Mouse (Mus musculus) liver (tissue): ENCODE data around the gene Ccdc117.
"Not testable (repeated sequence)": the region's sequence is repeated elsewhere in the genome, so short reads cannot be mapped to it uniquely, and the experiment has no call there.

ENCODE experiments used
- DNase-seq: peaks from one replicate; pipeline ENCODE4 v3.0.0-alpha.2; 2020; ENCODE audit warnings: mixed read lengths

The Ccdc117 gene

DNA sequence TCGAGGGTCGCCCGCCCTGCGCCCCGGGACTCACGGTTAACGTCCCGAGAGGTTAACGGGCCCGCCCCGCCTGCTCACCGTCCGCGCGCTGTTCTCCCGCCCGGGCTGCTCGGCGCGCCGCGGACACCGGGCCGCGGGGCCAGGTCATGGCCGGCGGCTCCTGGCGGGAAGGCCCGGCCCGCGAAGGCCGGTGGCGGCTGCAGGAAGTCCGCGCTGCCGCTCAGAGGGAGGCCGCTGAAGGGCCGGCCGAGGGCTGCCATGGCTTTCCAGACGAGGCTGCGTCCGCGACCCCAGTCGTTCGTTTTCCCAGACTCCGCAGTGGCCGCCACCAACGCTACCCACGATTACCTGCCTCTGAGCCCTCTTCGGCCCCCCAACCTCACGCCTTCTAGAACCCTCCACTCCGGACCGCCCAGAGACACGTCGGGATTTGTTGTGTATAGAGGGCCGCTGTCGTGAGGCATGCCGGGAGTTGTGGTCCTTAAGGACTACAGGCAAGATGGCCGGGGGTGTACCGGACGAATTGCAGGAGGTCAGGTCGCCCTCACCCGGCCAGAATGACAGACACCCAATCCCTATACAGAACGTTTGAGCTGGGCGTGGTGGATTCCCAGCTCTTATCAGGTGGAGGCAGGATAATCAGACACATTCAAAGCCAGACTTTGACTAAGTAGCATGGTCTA, at the start of gene Ccdc117:
Gene Ccdc117, minus strand, starts transcription at position 389 of the 683 bp plus-strand sequence.
- DNase-seq, result peak; percentile 94

DNA sequence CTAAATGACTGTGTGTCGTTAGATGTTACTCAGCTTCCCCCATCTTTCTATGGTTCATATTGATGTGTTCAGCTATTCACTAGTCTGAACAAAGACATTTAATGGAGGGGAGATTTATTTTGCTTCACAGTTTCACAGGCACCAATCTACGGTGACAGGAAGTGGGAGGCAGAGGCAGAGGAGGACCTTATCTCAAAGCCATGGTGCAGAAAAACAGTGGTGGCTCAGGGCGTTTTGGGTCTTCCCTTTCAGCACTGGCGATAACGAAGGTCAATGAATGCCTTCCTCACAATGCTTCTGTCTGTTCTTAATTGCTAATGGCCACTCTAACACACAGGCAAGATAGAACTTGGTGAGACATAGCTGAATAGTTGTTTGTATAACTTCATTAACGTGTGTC, 33.1 kb upstream of the Ccdc117 start:
- DNase-seq, result peak; percentile 75

DNA sequence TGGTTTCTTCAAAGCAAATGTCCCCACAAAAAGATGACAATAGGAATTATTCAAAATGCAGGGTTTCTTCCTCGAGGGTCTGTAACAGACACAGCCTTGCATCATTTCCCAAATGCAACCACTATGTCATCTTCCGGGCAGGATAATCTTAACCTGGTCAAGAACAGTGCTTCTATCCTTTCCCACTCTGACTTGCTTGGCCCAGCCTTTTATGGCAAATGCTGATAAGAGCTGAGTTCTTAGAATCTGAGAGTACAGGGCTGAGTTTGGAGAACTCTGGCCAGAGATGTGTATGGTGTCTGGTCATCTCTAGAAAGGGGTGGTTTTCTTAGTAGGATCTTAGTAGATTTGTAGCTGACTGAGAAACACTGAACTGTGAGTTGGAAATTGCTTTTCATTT, 31.8 kb upstream of the Ccdc117 start:
- peak; percentile 67 for DNase-seq

DNA sequence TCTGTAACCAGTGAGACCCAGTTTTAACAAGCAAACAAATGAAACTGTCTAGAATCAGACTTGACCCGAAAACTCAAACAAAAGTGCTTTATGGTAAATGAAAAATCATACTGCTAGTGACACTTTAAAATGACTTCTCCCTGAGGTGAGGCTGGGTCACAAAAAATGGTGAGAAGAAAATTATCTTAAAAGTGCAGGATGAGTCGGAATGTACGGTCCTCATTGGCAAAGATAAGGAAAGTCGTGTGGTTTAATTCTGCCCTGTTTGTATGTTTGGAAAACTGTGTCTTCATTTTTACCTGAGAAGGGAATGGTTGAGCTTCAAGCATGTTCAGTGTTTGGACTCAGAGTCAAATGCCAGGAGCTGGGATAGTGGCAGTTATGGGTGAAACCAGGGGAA, 29.9 kb upstream of the Ccdc117 start:
- DNase-seq, result no peak

DNA sequence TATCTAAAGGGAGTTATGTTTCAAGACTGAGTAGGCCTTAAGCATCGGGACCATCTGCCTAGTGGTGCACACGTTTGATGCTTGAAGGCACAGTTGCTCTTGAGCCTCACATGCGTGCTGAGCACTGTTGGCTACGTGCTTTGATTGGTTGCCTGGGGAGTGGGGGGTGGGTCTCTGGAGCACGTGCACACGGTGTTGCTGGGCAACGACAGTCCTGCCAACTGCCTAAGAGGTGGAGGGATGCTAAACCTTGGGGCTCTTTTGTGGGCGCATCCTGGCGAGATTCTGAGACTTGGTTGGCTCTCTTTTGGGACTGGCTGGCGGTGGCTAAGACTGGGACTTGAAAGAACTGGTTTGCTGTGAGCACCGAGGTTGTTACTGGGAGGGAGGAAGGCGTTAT, 27.5 kb upstream of the Ccdc117 start, which contains the start of gene Ankrd36:
Gene Ankrd36, plus strand, starts transcription at position 211 of the 400 bp plus-strand sequence.
- DNase-seq, result no peak

DNA sequence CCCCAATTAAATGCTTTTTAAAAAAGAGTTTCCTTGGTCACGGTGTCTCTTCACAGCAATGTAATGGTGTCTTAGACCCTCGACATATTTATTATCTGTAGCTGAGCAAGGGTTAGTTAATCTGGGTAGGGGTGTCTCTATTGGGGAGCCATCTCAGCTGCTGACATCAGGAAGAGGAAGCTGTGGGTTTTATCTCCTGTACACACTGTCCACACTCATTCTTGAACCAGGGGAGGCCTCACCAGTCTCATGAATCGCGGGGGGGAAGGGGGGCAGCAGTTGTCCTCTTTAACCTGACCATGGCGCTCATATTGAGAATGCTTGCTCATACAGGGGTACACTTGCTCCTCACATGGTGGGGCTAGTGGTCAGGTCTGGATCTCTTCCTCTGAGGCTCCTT, 26.1 kb upstream of the Ccdc117 start:
- no peak for DNase-seq

DNA sequence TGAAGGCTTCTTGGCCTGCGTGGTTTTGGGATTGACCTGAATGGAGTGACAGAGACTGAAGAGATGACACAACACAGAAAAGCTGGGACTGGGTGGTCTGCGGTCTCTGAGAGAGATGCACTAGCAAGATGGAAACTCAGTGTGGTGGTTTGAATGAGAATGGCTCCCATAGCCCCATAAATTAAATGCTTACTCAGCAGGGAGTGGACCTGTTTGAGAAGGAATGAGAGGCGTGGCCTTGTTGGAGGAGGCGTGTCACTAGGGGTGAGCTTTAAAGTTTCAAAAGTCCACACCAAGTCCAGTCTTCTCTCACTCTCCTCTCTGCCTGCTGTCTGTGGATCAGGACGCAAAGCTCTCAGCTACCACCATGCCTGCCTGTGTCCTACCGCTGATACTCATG, 25.7 kb upstream of the Ccdc117 start:
- DNase-seq, result no peak

DNA sequence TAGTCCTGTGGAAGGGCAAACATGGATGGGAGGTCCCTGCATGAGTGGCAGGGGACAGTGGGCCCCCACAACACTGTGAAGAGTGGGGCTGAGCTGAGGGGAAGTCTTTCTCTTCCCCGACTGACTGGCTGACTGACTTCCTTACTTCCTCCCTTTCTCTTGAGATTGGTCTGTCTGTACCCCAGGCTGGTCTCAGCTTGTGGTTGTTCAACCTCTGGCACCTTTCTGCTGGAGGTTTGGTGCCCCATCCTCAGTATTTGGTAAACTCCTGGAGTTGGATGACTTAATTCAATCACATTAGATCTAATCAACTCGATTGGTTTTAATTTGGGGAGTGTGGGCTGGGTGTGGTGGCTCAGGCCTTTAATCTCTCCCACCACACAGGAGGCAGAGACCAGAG, 24.5 kb upstream of the Ccdc117 start:
- DNase-seq, result no peak

DNA sequence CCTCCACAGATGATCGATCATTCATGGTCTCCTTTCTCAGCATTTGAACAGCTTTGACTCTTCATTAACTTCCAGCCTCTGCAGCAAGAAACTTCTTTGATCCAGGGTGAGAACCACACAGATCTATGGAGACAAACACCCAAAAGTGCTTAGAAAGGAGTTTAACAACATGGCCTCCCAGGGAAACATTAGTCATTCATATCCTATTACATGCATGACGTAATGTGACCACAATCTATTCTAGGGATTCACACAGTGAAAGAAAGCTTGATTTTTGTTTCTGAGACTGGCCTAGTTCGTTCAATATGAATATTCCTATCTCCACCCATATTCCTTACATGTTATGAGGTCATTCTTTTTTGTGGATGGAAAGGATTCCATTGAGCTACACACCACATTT, 23.6 kb upstream of the Ccdc117 start:
- no peak for DNase-seq

DNA sequence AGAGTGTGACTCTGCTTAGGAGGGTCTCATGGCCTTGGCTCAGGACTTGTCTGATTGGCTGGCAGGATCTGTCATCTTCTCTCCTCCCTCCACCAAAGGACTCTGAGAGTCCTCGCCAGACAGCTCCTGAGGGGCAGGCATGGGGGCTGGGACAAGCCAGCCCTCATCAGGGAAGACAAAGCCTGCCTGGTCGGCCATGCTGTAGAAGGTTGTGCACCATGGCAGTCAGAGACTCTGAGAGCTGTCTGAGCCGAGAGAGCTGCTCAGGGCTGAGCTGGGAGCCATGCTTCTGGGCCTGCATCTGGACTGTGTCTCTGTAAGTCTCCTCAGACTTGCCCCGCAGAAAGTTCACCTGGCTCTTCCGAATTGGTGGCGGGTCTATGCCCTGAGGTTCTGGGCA, 21.9 kb upstream of the Ccdc117 start:
- no peak for DNase-seq

DNA sequence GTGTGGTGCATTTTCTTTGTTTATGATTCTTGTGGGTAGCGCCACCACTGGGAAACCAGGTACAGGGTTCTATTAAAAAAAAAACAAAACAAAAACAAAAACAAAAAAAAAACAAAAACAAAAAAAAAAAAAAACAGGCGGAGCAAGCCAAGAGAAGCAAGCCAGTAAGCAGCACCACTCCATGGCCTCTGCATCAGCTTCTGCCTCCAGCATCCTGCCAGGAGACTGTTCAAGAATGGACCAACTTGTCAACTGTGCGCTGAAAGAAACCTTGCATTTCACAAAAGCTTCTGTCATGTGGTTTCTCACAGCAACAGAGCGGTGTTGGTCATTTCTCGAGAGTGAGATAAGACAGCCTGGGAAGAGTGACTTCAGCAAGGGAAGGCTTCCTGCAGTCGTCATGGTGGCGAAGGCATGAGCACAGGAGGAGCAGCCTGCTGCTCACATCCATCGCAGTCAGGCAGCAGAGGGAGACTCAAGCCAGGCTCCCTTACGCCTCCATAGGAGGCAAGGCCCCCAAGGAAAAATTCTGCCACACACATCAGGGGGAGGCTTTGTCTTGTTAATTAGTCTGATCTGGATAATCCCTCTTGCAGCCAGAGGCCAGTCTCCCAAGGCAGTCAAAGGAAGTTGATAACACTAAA, 20.8 kb upstream of the Ccdc117 start:
- DNase-seq, result no peak

DNA sequence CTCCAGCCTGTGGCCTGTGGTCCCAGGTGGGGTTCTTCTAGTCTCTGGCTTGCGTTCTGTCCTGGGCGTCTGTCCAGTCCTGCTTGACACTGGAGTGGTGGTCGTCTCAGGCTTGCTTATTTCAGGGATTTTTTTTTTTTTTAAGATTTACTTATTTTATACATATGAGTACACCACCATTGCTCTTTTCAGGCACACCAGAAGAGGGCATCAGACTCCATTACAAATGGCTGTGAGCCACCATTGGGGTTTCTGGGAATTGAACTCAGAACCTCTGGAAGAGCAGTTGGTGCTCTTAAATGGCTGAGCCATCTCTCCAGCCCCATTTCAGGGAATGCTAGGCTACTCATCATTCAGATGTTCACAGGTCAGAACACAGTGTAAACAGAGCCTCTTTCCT, 18.3 kb upstream of the Ccdc117 start:
- no peak for DNase-seq

DNA sequence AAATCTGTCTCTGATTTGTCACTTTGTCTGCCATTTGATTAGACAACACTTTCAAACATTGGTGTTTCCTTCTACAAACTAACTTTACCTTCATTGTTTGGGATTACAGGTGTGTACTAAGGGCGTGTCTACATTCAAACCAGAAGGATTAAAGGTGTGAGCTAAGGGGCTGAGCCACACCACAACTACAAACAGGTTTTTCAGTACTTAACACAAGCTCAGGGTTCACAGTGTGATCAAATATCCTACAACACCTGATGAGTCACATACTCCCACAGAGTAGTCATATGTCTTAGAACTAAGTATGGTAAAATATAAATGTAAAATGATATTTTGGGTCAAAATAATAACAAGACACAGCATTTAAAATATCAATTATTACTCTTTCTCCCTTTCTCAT, 9.9 kb upstream of the Ccdc117 start:
- no peak for DNase-seq

DNA sequence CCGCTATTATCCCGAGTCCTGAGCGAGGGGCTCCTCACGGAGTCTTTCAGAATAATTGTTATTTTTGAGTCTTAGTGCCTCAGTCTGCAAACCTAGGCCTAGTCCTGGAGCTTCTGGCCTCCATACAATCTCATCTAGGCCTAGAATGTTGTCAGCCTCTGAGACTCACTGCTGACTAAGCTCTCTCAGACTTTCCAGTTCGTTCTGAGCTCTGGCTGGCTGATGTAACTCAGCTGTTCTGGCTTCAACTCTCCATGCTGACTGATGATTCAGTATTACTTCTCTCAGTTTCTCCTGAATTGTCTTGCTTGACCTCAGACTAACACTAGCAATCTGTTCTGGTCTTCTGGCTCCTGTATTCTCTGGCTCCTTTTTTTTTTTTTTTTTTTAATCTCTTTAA, 9.4 kb upstream of the Ccdc117 start:
- DNase-seq, result no peak

DNA sequence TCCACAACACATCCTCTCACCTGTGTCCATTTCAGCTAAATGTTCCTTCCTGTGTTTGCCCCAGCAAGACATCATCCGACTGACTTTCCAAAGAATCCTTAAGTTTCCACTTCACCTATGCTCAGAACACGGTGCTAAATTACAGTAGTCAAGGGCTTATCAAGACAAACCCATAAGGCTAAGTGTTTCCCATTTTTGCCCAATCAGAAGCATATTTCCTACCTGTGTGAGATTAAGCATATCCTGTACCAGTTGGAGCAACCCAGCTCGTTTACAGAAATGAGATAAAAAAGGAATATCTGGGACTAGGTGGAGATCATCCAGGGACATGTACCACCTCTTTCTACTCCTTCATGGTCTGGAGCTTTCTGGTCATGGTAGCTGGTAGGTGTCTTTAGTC, 4.7 kb upstream of the Ccdc117 start:
- no peak for DNase-seq

DNA sequence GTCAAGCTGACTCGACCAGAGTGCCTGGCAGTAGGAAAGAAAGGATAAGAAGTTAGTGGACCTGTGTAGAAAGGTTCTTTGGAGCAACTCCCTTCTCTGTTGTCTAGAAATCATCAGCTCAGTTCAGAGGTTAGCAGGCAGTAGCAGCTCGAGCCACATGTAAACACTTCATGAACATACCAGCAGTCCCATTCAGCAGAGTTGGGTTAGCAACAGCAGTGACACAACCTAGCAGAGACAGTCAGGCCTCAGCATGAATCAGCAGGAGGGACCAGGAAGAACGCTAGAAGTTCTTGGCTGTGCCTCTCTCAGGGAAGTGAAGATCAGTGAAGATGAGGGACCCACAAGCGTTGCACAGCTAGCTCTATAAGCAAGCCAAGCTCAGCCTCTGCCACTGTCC, 3.5 kb upstream of the Ccdc117 start:
- DNase-seq, result no peak

DNA sequence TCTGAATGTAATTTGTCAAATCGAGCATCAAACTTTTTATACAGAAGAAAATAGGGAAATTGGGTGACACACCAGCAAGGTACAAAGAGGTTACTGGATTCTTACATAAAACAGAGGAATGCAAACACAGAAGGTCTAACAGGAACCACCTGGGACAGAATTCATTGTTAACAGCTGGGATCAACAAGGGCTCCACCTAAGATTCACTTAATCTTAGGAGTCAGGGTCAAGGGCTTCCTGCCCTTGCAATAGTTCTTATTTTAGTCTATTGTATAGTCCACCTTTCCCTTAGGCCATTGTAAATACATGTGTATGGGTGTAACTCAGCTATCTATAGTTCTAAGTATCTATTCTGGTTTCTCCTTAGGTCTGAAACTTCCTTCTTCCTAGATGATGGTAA, 2.7 kb upstream of the Ccdc117 start:
- DNase-seq, result not testable (repeated sequence)

DNA sequence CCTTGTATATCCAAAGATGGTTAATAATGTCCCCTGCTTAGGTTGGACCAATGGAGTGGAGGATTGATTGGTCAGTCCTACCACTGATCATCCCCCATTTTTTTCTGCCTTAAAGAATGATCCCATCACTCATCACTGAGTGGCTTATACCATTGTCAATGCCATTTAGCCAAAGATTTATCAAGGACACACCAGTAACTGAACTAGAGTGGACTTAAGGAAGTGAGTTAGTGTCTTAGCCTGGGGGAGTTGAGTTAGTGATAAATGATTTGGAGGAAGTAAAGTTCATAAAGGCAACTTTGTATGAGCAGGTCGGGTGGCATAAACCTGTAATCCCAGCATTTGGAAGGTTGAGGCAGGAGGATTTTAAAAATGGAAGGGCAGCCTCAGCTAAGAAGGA, 1.3 kb upstream of the Ccdc117 start:
- no peak for DNase-seq

DNA sequence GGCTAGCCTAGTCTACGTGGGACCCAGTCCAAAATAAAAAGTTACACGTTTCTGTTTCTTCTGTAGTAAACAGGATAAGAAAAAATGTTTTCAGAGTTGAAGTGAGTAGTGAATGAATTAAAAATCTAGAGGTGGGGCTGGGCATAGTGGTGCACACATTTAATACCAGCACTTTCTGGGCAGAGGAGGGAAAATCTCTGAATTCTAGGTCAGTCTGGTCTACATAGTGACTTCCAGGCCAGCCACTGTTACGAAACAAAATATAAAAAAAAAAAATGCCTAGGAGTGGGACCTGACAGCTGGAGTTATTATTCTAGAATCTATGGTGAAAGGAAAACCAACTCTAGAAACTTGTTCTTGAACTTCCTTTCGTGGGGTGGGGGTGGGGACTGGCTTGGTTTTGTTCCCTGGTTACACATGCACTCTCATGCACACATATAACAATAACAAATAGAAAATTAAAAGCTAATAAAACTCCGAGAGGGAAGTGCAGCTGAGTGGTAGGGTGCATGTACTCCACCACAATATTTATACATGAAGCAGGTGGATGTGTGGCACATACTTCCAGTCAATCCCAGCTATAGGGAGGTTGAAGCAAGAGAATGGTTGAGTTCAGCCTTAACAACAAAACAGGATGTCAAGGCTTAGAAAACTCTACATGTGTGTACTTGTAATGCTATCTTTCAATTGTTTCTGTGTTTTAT, 647 bp upstream of the Ccdc117 start:
- no peak for DNase-seq

DNA sequence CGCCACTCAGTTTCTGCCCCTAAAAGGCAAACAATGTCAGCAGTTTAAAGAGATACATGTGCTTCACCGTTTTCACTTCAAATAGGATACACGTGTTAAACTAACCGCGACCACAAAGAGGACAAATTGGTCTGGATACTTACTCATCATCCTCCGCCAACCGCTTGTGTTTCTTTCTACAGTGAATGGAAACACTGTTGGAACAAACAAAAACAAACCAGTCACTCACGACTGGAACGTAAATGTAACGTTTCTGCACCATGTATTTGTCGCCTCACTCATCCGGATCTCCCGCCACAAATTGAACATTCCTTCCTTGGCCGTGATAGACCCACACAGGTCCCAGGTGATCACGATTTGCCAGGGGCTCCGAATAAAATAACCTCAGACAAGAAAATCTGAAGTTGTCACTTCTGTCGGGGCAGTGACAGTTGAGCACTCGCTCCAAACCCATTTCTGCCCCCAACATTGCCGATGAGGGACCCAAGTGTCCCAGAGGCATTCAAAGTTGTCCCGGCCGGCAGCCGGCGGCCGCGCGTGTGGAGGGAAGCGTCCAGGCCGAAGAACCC, 673 bp downstream of the Ccdc117 start:
- no peak for DNase-seq

DNA sequence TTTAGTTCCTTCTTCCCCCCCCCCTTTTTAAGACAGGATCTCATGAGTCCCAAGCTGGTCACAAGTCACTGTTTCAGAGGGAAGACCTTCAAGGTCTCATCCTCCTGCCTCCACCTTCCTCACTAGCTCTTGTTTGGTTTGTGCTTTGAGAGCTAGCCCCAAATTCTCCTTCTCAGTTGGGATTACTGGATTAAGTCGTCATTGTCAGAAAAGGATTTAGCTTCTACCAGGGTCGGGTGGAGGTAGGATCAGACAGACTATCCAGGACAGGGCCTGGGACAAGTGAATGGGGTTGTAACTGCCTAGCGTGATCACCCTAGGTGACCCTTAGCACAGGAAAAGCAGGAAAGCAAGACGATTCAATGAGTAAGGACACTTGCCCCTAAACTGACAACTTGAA, 1.7 kb downstream of the Ccdc117 start:
- DNase-seq, result no peak

DNA sequence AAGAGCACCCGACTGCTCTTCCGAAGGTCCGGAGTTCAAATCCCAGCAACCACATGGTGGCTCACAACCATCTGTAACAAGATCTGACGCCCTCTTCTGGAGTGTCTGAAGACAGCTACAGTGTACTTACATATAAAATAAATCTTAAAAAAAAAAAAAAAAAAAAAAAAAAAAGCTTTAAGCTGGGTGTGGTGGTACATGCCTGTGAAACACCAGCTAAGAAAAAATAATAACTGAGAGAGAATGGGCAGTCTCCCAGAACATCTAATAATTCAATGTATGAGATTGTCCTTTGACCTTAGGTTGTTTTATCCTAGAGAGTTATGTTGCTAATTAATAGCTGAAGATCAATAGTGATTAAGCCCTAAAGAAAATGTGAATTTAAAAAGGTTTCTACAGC, 4.5 kb downstream of the Ccdc117 start:
- not testable (repeated sequence) for DNase-seq

DNA sequence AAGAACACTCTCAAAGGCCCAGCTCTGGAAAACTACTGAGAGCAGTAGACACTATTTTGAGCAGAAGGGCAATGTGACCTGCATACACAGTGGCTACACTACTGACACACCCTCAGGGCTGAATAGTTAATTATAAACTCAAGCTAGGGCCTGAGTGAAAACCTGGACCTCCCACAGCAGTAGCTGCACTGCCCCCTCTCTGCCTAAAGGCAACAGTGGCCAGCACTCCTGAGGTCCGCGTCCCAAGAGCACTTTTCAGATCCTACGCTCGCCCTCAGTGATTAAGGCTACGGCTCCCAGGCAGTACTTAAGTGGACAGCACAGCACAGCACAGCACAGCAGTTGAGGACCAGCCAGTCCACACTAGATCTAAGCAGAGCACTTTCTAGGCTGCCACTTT, 8.9 kb downstream of the Ccdc117 start:
- DNase-seq, result no peak

DNA sequence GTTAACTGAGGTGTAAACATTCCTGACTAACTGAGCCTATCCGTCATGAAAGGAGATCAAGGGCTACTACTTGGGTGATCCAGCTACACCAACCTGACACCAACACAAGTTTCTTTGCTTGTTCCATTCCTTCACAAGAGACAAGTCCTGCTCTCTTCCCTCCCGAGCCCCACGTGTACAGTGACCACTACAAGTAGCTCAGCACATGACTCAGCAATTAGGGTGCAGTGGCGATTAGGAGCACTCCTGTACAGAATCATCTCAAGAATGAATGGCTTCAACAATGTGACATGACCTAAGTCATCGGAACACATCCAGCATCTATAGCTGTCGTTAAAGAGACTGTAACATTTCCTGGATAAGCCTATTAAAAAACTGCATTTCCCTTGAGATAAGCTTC, 11.3 kb downstream of the Ccdc117 start:
- no peak for DNase-seq
